Mouse (Mus musculus): ENCODE results near the gene Atg4d.
"Not testable (repeated sequence)": the region's sequence is repeated elsewhere in the genome, so short reads cannot be mapped to it uniquely, and the experiment has no call there.

Atg4d gene

GRCm38 (mm10) chr9:21265000-21265561, at the start of gene Atg4d:
Gene Atg4d, plus strand, starts transcription at chr9:21265293.
- peak; percentile 97 to 98 for DNase-seq (ENCODE audit: low spot score in 2 of 2)

GRCm38 (mm10) chr9:21216050-21216841, 48.8 kb upstream of the Atg4d start:
- DNase-seq (ENCODE audit: low spot score in 2 of 2), result no peak

GRCm38 (mm10) chr9:21219820-21220219, 45.3 kb upstream of the Atg4d start:
- no peak for DNase-seq (ENCODE audit: low spot score in 2 of 2)

- DNase-seq (ENCODE audit: low spot score in 2 of 2), result peak; percentile 85 to 95
These were observed 44.4 kb upstream of the Atg4d start for GRCm38 (mm10) chr9:21220490-21221382.

- no peak for DNase-seq (ENCODE audit: low spot score in 2 of 2)
These were observed 43.6 kb upstream of the Atg4d start for GRCm38 (mm10) chr9:21221383-21221929.

- not testable (repeated sequence) for DNase-seq (ENCODE audit: low spot score in 2 of 2)
These were observed 41.6 kb upstream of the Atg4d start for GRCm38 (mm10) chr9:21223490-21223889.

GRCm38 (mm10) chr9:21223906-21224305, 41.2 kb upstream of the Atg4d start:
- no peak for DNase-seq (ENCODE audit: low spot score in 2 of 2)

GRCm38 (mm10) chr9:21224576-21225414, 40.3 kb upstream of the Atg4d start:
- no peak for DNase-seq (ENCODE audit: low spot score in 2 of 2)

GRCm38 (mm10) chr9:21225415-21225758, 39.7 kb upstream of the Atg4d start:
- no peak for DNase-seq (ENCODE audit: low spot score in 2 of 2)

GRCm38 (mm10) chr9:21227342-21227741, 37.8 kb upstream of the Atg4d start:
- DNase-seq (ENCODE audit: low spot score in 2 of 2), result no peak

GRCm38 (mm10) chr9:21231551-21231950, 33.5 kb upstream of the Atg4d start:
- no peak for DNase-seq (ENCODE audit: low spot score in 2 of 2)

- no peak for DNase-seq (ENCODE audit: low spot score in 2 of 2)
These were observed 32.2 kb upstream of the Atg4d start for GRCm38 (mm10) chr9:21232867-21233266.

- DNase-seq (ENCODE audit: low spot score in 2 of 2), result no peak
These were observed 31.7 kb upstream of the Atg4d start for GRCm38 (mm10) chr9:21233366-21233765.

- DNase-seq (ENCODE audit: low spot score in 2 of 2), result no peak
These were observed 31.3 kb upstream of the Atg4d start for GRCm38 (mm10) chr9:21233805-21234204.

GRCm38 (mm10) chr9:21235341-21235740, 29.8 kb upstream of the Atg4d start:
- no peak for DNase-seq (ENCODE audit: low spot score in 2 of 2)

- DNase-seq (ENCODE audit: low spot score in 2 of 2), result no peak
These were observed 28.1 kb upstream of the Atg4d start for GRCm38 (mm10) chr9:21236991-21237367.

GRCm38 (mm10) chr9:21237368-21238003, 27.6 kb upstream of the Atg4d start:
- peak in 1 of 2 experiments; percentile 39 for DNase-seq (ENCODE audit: low spot score in 2 of 2)

- DNase-seq (ENCODE audit: low spot score in 2 of 2), result no peak
These were observed 26.9 kb upstream of the Atg4d start for GRCm38 (mm10) chr9:21238004-21238732.

GRCm38 (mm10) chr9:21238733-21239464, 26.2 kb upstream of the Atg4d start, which contains the start of gene Keap1:
Gene Keap1, minus strand, starts transcription at chr9:21239361.
- peak; percentile 56 to 76 for DNase-seq (ENCODE audit: low spot score in 2 of 2)

All from cerebellum, postnatal 4 days (tissue).